Mouse (Mus musculus) heart, postnatal 0 days (tissue): Measurements from ENCODE around the gene Galnt6.

Experiments used
- CTCF ChIP-seq: IDR thresholded peaks from 2 replicates; pipeline ENCODE4 v1.5.1; 2016; ENCODE audit warnings: antibody characterized with exemption, control low read depth, low read depth
- EP300 ChIP-seq: IDR thresholded peaks from 2 replicates; pipeline ENCODE4 v1.6.1; 2016; ENCODE audit warnings: antibody characterized with exemption, low read depth

- TF ChIP-seq CTCF (no peak), EP300 (no peak)
Observed at GRCm38 (mm10) chr15:100729281-100729985, at the start of gene Galnt6.
